Mouse (Mus musculus): ENCODE results near the gene Zfp626. TPM values are rescaled to one million over a fixed set of nuclear protein-coding genes. Genes with fewer than 3 reads are reported as not detected.
A peak's percentile ranks its signal among the peaks of the same experiment; 100 is the strongest.

The Zfp626 gene
- total and polyA plus RNA-seq, 2 experiments from 2014 or later, result 1.1 to 4.7 TPM

DNA sequence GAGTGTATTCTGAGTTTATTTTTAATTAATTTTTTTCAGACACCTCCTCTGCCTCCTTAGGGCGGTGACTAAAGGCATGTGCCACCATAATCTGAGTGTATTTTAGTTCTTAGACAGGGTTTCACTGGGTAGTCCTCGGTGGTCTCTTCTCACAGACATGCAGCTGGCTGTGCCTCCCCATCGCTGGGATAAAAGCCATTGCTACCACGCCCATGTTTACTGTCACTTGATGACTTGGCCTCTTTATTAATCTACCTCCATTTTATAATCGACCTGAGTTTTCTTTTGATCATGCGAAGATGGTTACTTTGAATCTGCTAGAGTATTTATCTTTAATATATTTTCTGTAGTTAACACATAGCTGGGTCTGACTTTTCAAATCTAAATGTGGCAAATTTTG is 30.9 kb downstream of the Zfp626 start:
- H3K4me1 ChIP-seq (ENCODE audit: insufficient read depth, low read length), result no peaks in the 10 kb centered on the region
- H3K4me3 ChIP-seq (ENCODE audit: low read length), result peak overlapping the region; percentile 36
- no peaks in the 10 kb centered on the region for H3K9me3 ChIP-seq (ENCODE audit: low read length)
- ATAC-seq (0 out of 2 replicates have a peak, but pooled peaks have one; percentile 39), DNase-seq (ENCODE audit: low spot score) (peak; percentile 48)
- peak overlapping the region; percentile 56 for H3K4me2 ChIP-seq (ENCODE audit: low read depth, low read length)
- H3K27ac ChIP-seq, result peak overlapping the region; percentile 80
- no peak for TF ChIP-seq CTCF (IDR thresholded peaks at IDR 0.05; ENCODE audit: low read depth)
- peak overlapping the region; percentile 44 for H3K9ac ChIP-seq (replicated peaks; ENCODE audit: low read length)
- no peaks in the 10 kb centered on the region for H3K27me3 ChIP-seq (ENCODE audit: insufficient read depth, low read length)
- WGBS, result 20% methylated on average over 6 of the region's 6 CpGs
- H3K36me3 ChIP-seq (ENCODE audit: insufficient read depth, low read length), result no peaks in the 10 kb centered on the region

DNA sequence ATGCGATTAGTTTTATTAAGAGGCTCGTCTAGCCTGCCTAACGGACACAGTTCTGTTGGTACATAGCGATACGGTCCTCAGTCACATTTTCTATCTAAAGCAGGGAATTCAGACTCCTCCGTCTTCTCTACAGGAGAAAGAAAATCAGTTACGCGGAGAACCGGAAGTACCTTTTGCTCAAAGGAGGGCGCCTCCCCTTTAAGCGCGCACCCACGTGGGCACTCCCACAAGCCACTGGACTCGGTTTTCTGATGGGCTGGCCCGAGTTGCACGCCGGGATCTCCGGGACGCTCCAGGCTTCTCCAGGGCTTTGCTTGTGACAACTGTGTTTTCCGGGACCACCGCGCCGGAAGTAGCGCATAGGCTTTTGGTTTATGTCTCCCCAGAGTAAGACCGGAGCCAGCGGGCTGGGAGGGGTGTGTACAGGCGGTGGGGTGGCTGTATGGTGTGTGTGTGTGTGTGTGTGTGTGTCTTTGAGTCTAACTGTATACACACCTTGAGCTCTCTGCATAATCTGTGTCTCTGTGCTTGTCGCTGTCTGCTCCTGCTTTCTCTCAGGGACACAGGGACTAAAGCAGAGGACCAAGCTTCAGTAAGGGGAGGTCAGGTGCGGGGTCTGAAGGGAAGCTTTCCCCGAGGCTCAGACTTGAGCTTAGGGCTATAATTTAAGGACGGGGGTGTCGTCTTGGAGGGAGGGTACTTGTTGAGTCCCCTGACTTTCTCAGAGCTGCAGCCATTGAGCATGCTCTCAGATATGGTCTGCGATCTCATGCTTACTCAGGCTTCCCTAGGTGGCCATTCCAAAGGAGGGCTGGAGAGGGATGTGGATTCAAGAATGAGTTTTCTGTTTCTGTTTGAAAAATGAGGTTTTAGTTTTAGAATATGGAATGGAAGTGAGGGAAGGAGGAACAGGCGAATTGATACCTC is 31.6 kb downstream of the Zfp626 start, which contains the start of gene Zfp59:
Gene Zfp59, plus strand, starts transcription at position 285 of the 927 bp plus-strand sequence.
- peak within 1 kb of the TSS; percentile 36 for H3K4me3 ChIP-seq (ENCODE audit: low read length)
- H3K36me3 ChIP-seq (ENCODE audit: insufficient read depth, low read length), result no peaks in the 10 kb centered on the region
- H3K9me3 ChIP-seq (ENCODE audit: low read length), result no peaks in the 10 kb centered on the region
- H3K27ac ChIP-seq, result peak within 1 kb of the TSS; percentile 80
- peak; percentile 11; the same call in 1 of the 2 replicates for TF ChIP-seq CTCF (IDR thresholded peaks at IDR 0.05; ENCODE audit: low read depth)
- DNase-seq (ENCODE audit: low spot score) (peak; percentile 94), ATAC-seq (peak; percentile 99)
- H3K4me2 ChIP-seq (ENCODE audit: low read depth, low read length), result peak within 1 kb of the TSS; percentile 56
- WGBS, result 3% methylated on average over 34 of the region's 34 CpGs
- H3K27me3 ChIP-seq (ENCODE audit: insufficient read depth, low read length), result no peaks in the 10 kb centered on the region
- H3K9ac ChIP-seq (replicated peaks; ENCODE audit: low read length), result peak within 1 kb of the TSS; percentile 44
- no peaks in the 10 kb centered on the region for H3K4me1 ChIP-seq (ENCODE audit: insufficient read depth, low read length)

DNA sequence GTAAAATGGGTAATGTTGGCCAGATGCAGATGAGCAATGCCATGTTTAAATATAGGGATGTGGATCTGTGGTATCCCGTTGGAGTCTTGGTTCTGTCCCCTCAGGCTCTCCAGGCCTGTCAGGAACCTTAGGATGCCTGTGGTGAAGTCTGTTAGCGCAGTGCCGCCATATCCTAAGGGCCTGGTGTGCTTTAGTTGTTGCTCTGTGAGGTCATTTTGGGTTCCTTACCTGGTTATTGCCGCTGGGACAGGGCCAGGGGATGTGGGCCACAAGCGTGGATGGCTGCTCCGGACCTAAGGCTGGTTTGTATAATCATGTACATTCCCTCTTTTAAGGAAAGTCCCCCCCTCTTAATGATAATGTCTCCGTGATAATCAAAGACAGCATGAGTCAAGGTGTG is 32.6 kb downstream of the Zfp626 start:
- Histone ChIP-seq H3K9ac (replicated peaks; ENCODE audit: low read length) (no peak overlapping the region), H3K4me2 (ENCODE audit: low read depth, low read length) (peak overlapping the region; percentile 56), H3K4me3 (ENCODE audit: low read length) (no peak overlapping the region)

DNA sequence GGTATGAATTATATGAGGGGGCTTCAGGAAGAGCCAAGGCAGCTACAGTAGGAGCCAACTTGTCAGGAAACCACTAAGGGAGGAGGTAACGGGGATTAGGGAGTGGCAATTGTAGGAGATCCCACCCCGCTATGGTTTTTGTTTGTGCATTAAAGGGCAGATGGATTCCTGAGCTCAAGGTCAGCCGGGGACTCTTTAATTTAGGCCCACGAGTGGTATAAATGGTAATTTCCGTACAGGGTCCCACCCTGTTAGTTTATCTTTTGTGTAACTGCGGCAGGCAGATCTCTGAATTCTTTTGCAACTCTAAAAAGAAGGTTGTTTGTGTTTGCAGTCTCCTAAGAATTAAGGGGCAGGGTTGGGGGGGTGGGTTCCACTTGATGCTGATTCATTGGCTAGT is 33.1 kb downstream of the Zfp626 start:
- no peak overlapping the region for H3K27ac ChIP-seq
- WGBS, result 85% methylated on average over 6 of the region's 6 CpGs
- no peak for TF ChIP-seq CTCF (IDR thresholded peaks at IDR 0.05; ENCODE audit: low read depth)
- no peak overlapping the region for H3K9ac ChIP-seq (replicated peaks; ENCODE audit: low read length)
- DNase-seq (ENCODE audit: low spot score) (no peak), ATAC-seq (no peak)
- H3K4me3 ChIP-seq (ENCODE audit: low read length), result no peak overlapping the region
- no peaks in the 10 kb centered on the region for H3K27me3 ChIP-seq (ENCODE audit: insufficient read depth, low read length)
- peaks cover 6% of the 10 kb centered on the region for H3K36me3 ChIP-seq (ENCODE audit: insufficient read depth, low read length)
- no peaks in the 10 kb centered on the region for H3K9me3 ChIP-seq (ENCODE audit: low read length)
- no peak overlapping the region for H3K4me2 ChIP-seq (ENCODE audit: low read depth, low read length)
- no peaks in the 10 kb centered on the region for H3K4me1 ChIP-seq (ENCODE audit: insufficient read depth, low read length)

More for the DNA sequence above, 32.6 kb downstream of the Zfp626 start:
- no peak for TF ChIP-seq CTCF (IDR thresholded peaks at IDR 0.05; ENCODE audit: low read depth)
- WGBS, result 90% methylated on average over 7 of the region's 7 CpGs
- Histone ChIP-seq H3K36me3 (ENCODE audit: insufficient read depth, low read length) (peaks cover 1% of the 10 kb centered on the region), H3K9me3 (ENCODE audit: low read length) (no peaks in the 10 kb centered on the region), H3K27me3 (ENCODE audit: insufficient read depth, low read length) (no peaks in the 10 kb centered on the region), H3K4me1 (ENCODE audit: insufficient read depth, low read length) (no peaks in the 10 kb centered on the region), H3K27ac (no peak overlapping the region)
- DNase-seq (ENCODE audit: low spot score) (no peak), ATAC-seq (no peak)

DNA sequence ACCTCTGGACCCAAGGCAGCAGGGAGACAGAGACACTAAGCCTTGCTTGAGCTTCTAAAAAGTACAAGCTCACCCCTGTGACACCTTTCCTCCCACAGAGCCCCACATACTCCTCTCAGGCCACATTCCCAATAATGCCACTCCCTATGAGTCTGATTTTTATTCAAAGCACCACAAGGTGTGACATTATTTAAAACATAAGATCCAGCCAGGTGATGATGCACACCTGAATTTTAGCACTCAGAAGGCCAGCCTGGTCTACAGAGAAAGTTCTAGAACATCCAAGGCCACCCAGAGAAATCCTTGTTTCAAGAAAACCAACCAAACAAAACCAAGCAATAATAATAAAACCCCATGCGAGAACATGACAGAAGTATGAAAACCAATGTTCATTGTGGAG is 50.2 kb downstream of the Zfp626 start, which contains the start of gene Zfp607a:
Gene Zfp607a, plus strand, starts transcription at position 301 of the 400 bp plus-strand sequence.
- H3K9me3 ChIP-seq (ENCODE audit: low read length), result no peaks in the 10 kb centered on the region
- WGBS, result 100% methylated on average over 1 of the region's 1 CpGs
- H3K27me3 ChIP-seq (ENCODE audit: insufficient read depth, low read length), result no peaks in the 10 kb centered on the region
- H3K4me1 ChIP-seq (ENCODE audit: insufficient read depth, low read length), result no peaks in the 10 kb centered on the region
- no peak within 1 kb of the TSS for H3K27ac ChIP-seq
- no peak within 1 kb of the TSS for H3K4me3 ChIP-seq (ENCODE audit: low read length)
- no peak within 1 kb of the TSS for H3K9ac ChIP-seq (replicated peaks; ENCODE audit: low read length)
- no peak for TF ChIP-seq CTCF (IDR thresholded peaks at IDR 0.05; ENCODE audit: low read depth)
- no peak within 1 kb of the TSS for H3K4me2 ChIP-seq (ENCODE audit: low read depth, low read length)
- no peak for DNase-seq (ENCODE audit: low spot score)
- ATAC-seq, result no peak
- peaks cover 8% of the 10 kb centered on the region; the same call in 1 of the 2 replicates for H3K36me3 ChIP-seq (ENCODE audit: insufficient read depth, low read length)

DNA sequence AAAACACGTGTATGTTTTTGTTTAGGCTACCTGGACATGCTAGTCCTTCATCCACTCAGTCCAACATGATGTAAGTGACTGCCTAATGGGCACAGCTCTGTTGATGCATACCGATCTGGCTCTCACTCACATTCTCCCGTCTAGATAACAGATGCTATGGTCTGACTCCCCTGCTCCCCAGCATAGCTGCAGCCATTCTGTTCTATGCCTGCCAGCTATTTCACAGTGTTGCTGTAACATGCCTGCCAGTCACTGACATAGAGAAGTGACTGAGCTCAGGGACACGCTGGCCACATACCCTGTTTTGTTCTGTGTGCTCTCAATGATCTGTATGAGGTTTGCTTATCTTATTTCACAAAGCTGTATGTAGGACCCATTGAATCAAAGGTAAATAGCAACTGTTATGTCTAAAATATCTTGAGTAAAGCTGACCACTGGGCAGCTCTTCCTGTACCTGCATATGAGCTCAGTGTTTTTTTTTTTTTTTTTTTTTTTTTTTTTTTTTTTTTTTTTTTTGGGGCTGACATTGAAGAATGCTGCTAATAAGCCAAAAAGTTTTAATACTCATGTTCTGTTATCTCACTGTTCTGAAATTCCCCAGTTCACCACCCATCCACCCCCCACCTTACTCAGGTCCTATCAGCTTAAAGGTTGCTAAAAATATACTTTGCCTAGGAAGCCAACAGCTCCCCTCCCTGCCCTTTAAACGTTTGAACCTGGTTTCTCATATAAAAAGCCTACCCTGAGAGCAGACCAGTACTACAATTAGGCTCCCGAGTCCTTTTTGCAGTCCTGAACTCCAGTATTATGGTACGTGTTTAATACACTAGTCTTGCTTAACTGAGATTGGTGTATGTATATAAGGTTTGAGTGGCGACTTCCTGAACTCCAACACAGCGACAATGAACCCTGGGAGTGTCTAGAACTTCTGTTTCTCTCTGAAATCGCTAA is 52.6 kb downstream of the Zfp626 start:
- TF ChIP-seq CTCF (IDR thresholded peaks at IDR 0.05; ENCODE audit: low read depth), result no peak
- Histone ChIP-seq H3K27ac (peak overlapping the region; percentile 51; the same call in 1 of the 2 replicates), H3K27me3 (ENCODE audit: insufficient read depth, low read length) (no peaks in the 10 kb centered on the region), H3K4me1 (ENCODE audit: insufficient read depth, low read length) (no peaks in the 10 kb centered on the region), H3K4me2 (ENCODE audit: low read depth, low read length) (peak overlapping the region; percentile 75), H3K4me3 (ENCODE audit: low read length) (peak overlapping the region; percentile 44), H3K9me3 (ENCODE audit: low read length) (no peaks in the 10 kb centered on the region), H3K9ac (replicated peaks; ENCODE audit: low read length) (peak overlapping the region; percentile 43; the same call in 1 of the 2 replicates), H3K36me3 (ENCODE audit: insufficient read depth, low read length) (no peaks in the 10 kb centered on the region)
- 24% methylated on average over 10 of the region's 10 CpGs for WGBS
- DNase-seq (ENCODE audit: low spot score) (peak; percentile 21), ATAC-seq (peak; percentile 43; the same call in 1 of the 2 replicates)

All from hindbrain, postnatal 0 days (tissue).